Mouse (Mus musculus): Measurements from ENCODE around the gene Gsta3.

DNA sequence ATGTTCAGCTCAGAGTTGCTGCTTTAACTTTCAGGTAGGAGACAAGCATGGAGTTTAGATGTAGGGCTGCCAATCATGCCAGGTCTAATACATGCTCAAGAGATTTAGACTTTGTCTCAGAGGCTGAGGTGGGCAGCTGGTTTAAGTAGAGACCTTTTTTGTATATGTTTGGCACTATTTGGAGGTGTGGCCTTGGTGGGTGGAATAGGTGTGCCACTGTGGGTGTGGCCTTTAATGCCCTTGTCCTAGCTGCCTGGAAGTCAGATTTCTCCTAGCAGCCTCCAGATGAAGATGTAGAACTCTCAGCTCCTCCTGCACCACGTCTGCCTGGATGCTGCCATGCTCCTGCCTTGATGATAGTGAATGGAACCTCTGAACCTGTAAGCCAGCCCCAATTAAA, 52.2 kb downstream of the Gsta3 start:
- TF ChIP-seq POLR2A (IDR thresholded peaks at IDR 0.05; ENCODE audit: insufficient read length, low read depth) = no peak
- TF ChIP-seq TCF12 (IDR thresholded peaks at IDR 0.05; ENCODE audit: insufficient read depth, poor library complexity, severe bottlenecking) = no peak
- no peak for TF ChIP-seq TCF3 (IDR thresholded peaks at IDR 0.05; ENCODE audit: insufficient read length, low read depth)
- TF ChIP-seq USF1 (IDR thresholded peaks at IDR 0.05; ENCODE audit: low read depth) = no peak
- TF ChIP-seq POLR2AphosphoS2 (IDR thresholded peaks at IDR 0.05; ENCODE audit: insufficient read length, low read depth) = no peak
- no peak for TF ChIP-seq CEBPB (IDR thresholded peaks at IDR 0.05; ENCODE audit: insufficient read depth, poor library complexity, severe bottlenecking)

Data from myocyte (in vitro differentiated cells).